Mouse (Mus musculus) kidney, postnatal 0 days (tissue): ENCODE data around the gene Fam107b. TPM values are rescaled to one million over a fixed set of nuclear protein-coding genes. Genes with fewer than 3 reads are reported as not detected.

ENCODE experiments used
- ATAC-seq: fragments of 200-750 bp; cut with Nextera tagmentation; replicated peaks from 2 replicates; pipeline ENCODE4 v1.8.0; 2017; ENCODE audit warnings: low read depth, moderate number of reproducible peaks, moderate TSS enrichment, moderate library complexity; ENCODE audit not compliant: low FRiP score
- DNase-seq: peaks from one replicate; pipeline ENCODE4 v3.0.0-alpha.2; 2016; ENCODE audit warnings: low spot score
- H3K27ac ChIP-seq: fragments of 300-500 bp; sonication (generic); 2 replicates; pipeline ENCODE4 v1.5.1; 2014; ENCODE audit warnings: mild to moderate bottlenecking
- H3K27me3 ChIP-seq: fragments of 300-500 bp; sonication (generic); 2 replicates; pipeline ENCODE4 v1.6.1; 2014; ENCODE audit warnings: low read length, mixed read lengths; ENCODE audit not compliant: insufficient read depth
- H3K36me3 ChIP-seq: fragments of 300-500 bp; sonication (generic); 2 replicates; pipeline ENCODE4 v1.6.1; 2014; ENCODE audit warnings: low read length, mixed read lengths; ENCODE audit not compliant: insufficient read depth
- H3K4me1 ChIP-seq: fragments of 300-500 bp; sonication (generic); replicated peaks from 2 replicates; pipeline ENCODE4 v1.6.1; 2014; ENCODE audit warnings: antibody characterized with exemption, low read length, mixed read lengths; ENCODE audit not compliant: insufficient read depth
- H3K4me2 ChIP-seq: fragments of 300-500 bp; sonication (generic); 2 replicates; pipeline ENCODE4 v1.6.1; 2014; ENCODE audit warnings: mild to moderate bottlenecking, low read length, moderate library complexity, mixed read lengths
- H3K4me3 ChIP-seq: fragments of 300-500 bp; sonication (generic); replicated peaks from 2 replicates; pipeline ENCODE4 v1.5.1; 2014; ENCODE audit warnings: low read depth, low read length
- H3K9ac ChIP-seq: fragments of 300-500 bp; sonication (generic); 2 replicates; pipeline ENCODE4 v1.6.1; 2014; ENCODE audit warnings: low read depth, low read length
- H3K9me3 ChIP-seq: fragments of 300-500 bp; sonication (generic); replicated peaks from 2 replicates; pipeline ENCODE4 v1.6.1; 2016; ENCODE audit warnings: low read length, inconsistent platforms, mixed read lengths
- CTCF ChIP-seq: IDR thresholded peaks from 2 replicates; pipeline ENCODE4 v1.5.1; 2016; ENCODE audit warnings: antibody characterized with exemption, low read depth, mild to moderate bottlenecking, moderate library complexity
- WGBS: fragments of 180-500 bp; shearing (Covaris S2); extraction: QIAGEN DNeasy Blood & Tissue Kit; methylation state at CpG from one replicate; pipeline ENCODE4 v1.1.7; 2014; 5-methylcytosine and 5-hydroxymethylcytosine counted together
- polyA plus RNA-seq: library from polyadenylated mRNA; unstranded; fragments of >200 nt; fragmentation: Nextera tagmentation; extraction: Ambion mirVana; gene quantifications from 2 replicates; pipeline ENCODE4 v1.2.1, GENCODE M21; 2015

Fam107b gene
- polyA plus RNA-seq, 1 experiment from 2014 or later: 62.6 TPM

GRCm38 (mm10) chr2:3738734-3739133 lies 168.4 kb downstream of the Fam107b start:
- 53% methylated on average over 12 of the region's 12 CpGs for WGBS
- no peak for TF ChIP-seq CTCF

GRCm38 (mm10) chr2:3739351-3739961 lies 169.2 kb downstream of the Fam107b start:
- peaks cover 9% of the 10 kb centered on the region; the same call in 1 of the 2 replicates for H3K4me1 ChIP-seq
- H3K9ac ChIP-seq: no peak overlapping the region
- H3K27ac ChIP-seq: no peak overlapping the region
- H3K4me3 ChIP-seq: no peak overlapping the region
- no peak overlapping the region for H3K4me2 ChIP-seq
- no peaks in the 10 kb centered on the region for H3K27me3 ChIP-seq
- no peaks in the 10 kb centered on the region for H3K36me3 ChIP-seq
- no peak for ATAC-seq
- H3K9me3 ChIP-seq: no peaks in the 10 kb centered on the region
- no peak for DNase-seq
- WGBS: 89% methylated on average over 7 of the region's 7 CpGs
- no peak for TF ChIP-seq CTCF

More at GRCm38 (mm10) chr2:3738734-3739133, 168.4 kb downstream of the Fam107b start:
- Histone ChIP-seq H3K9me3 (no peaks in the 10 kb centered on the region), H3K27me3 (no peaks in the 10 kb centered on the region), H3K9ac (no peak overlapping the region), H3K4me2 (no peak overlapping the region), H3K36me3 (no peaks in the 10 kb centered on the region), H3K4me3 (no peak overlapping the region), H3K4me1 (peaks cover 9% of the 10 kb centered on the region; the same call in 1 of the 2 replicates), H3K27ac (no peak overlapping the region)
- DNase-seq: no peak
- no peak for ATAC-seq

- H3K4me2 ChIP-seq: no peak overlapping the region
- ATAC-seq: no peak
- DNase-seq: no peak
- no peak overlapping the region for H3K4me3 ChIP-seq
- WGBS: 61% methylated on average over 3 of the region's 3 CpGs
- H3K4me1 ChIP-seq: peaks cover 9% of the 10 kb centered on the region; the same call in 1 of the 2 replicates
- H3K36me3 ChIP-seq: no peaks in the 10 kb centered on the region
- no peaks in the 10 kb centered on the region for H3K9me3 ChIP-seq
- H3K27ac ChIP-seq: no peak overlapping the region
- H3K9ac ChIP-seq: no peak overlapping the region
- no peaks in the 10 kb centered on the region for H3K27me3 ChIP-seq
- no peak for TF ChIP-seq CTCF
Observed at GRCm38 (mm10) chr2:3740256-3740655, 170.0 kb downstream of the Fam107b start.

- WGBS: 84% methylated on average over 4 of the region's 4 CpGs
- Histone ChIP-seq H3K27me3 (no peaks in the 10 kb centered on the region), H3K36me3 (no peaks in the 10 kb centered on the region), H3K4me3 (no peak overlapping the region), H3K27ac (no peak overlapping the region), H3K4me1 (peaks cover 9% of the 10 kb centered on the region; the same call in 1 of the 2 replicates), H3K4me2 (no peak overlapping the region), H3K9me3 (no peaks in the 10 kb centered on the region), H3K9ac (no peak overlapping the region)
- TF ChIP-seq CTCF: no peak
- no peak for DNase-seq
- no peak for ATAC-seq
Observed at GRCm38 (mm10) chr2:3740670-3741069, 170.4 kb downstream of the Fam107b start.

GRCm38 (mm10) chr2:3742519-3742918 lies 172.2 kb downstream of the Fam107b start:
- H3K4me2 ChIP-seq: no peak overlapping the region
- DNase-seq (no peak), ATAC-seq (no peak)
- TF ChIP-seq CTCF: no peak
- 67% methylated on average over 6 of the region's 6 CpGs for WGBS
- no peak overlapping the region for H3K4me3 ChIP-seq
- no peaks in the 10 kb centered on the region for H3K36me3 ChIP-seq
- H3K27me3 ChIP-seq: no peaks in the 10 kb centered on the region
- H3K9me3 ChIP-seq: no peaks in the 10 kb centered on the region
- H3K27ac ChIP-seq: no peak overlapping the region
- H3K9ac ChIP-seq: no peak overlapping the region
- H3K4me1 ChIP-seq: peaks cover 12% of the 10 kb centered on the region; the same call in 1 of the 2 replicates

GRCm38 (mm10) chr2:3745041-3745440 lies 174.8 kb downstream of the Fam107b start:
- 78% methylated on average over 3 of the region's 3 CpGs for WGBS
- DNase-seq (no peak), ATAC-seq (no peak)
- no peak overlapping the region for H3K9ac ChIP-seq
- H3K27ac ChIP-seq: no peak overlapping the region
- H3K27me3 ChIP-seq: no peaks in the 10 kb centered on the region
- TF ChIP-seq CTCF: no peak
- no peaks in the 10 kb centered on the region for H3K36me3 ChIP-seq
- no peak overlapping the region for H3K4me2 ChIP-seq
- no peak overlapping the region for H3K4me3 ChIP-seq
- no peaks in the 10 kb centered on the region for H3K9me3 ChIP-seq
- peaks cover 15% of the 10 kb centered on the region for H3K4me1 ChIP-seq
